Mouse (Mus musculus): ENCODE measurements around the gene Gm33543.

The Gm33543 gene

DNA sequence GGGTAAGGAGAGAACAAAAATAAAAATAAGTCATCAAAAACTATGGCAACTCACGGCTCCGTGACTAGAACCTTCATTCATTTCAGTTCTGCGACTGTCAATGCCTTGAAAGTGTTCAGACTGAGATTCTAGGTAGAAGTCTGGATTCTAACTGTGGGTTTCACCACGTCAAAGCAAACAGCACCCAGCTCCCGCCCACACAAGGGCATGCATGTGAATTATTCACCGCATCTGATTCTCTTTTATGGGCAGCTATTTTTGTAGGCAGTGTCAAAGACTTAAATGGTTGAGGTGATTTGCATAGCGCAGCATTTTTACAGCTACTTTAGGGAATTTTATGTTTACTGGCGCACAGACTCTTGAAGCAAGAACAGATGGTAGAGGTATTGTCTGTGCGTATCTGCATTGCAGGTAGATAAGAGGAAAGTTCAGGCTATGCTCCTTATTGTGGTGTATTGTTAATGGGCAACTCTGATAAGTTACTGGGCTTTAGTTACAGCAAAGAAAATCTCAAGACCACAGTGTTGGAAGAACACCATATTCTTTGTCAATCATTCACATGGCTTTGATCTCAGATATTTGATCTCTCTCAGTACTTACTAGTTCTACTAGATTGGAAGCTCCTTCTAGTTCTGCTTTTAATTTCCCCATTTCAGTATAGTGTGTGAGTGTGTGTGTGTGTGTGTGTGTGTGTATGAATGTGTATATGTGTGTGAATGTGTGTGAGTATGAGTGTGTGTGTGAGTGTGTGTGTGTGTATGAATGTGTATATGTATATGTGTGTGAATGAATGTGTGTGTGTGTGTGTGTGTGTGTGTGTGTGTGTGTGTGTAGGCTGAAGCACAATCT, at the start of gene Gm33543:
TSS of gene Gm33543 (minus strand) at position 142 of the 849 bp plus-strand sequence.
- no peak for DNase-seq (ENCODE audit: low spot score in 2 of 2)

DNA sequence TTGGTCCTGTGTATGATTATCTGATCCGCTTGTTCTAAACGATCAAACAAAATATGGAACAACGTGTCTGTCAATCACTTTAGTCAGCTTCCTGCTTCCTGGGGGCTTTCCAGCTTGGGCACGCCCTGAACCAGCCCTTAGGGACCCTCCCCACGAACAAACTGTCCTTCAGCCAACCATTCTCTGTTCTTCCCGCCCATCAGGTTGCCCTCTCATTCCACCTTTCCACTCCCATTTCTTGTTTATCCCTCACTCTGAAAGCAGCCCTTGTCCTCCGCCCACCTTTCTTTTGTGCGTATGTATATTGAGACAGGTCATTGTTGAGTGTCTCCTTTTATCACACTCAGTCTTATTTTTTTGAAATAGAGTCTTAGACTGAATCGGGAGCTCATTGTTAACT, 49.4 kb upstream of the Gm33543 start:
- no peak for DNase-seq (ENCODE audit: low spot score in 2 of 2)

DNA sequence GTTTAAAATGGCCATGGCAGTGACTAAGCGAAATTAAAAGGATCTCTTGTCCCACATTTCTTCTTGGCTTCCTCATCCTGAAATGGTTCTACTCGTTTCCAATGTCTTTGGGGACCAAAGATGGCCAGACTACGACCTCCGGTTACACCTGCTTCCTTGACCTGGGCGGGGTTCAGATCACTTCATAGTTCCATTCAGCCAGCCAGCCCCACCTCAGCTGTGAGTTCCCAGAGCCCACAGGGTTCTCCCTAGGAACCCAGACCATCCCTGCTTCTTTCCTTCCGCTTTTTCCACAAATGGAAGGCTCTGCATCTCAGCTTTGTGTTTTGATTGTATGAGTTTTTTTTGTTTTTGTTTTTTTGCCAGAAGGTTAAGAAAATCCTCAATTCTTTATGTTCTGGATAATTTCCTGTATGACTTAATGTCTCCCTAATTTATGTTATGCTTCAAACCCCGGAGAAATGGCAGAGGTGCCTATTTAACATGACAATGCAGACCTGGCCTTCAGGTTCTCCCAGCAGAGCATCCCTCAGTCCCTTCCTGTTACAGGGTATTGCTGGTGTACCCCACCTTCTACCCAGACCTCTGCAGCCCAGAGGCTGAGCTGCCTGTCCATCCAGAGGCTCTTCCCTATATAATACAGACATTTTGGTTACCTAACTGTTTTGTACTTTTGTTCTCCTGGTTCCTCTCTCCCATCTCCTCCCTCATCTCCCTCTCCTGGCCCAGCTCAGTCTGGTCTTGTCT, 48.7 kb upstream of the Gm33543 start:
- no peak for DNase-seq (ENCODE audit: low spot score in 2 of 2)

DNA sequence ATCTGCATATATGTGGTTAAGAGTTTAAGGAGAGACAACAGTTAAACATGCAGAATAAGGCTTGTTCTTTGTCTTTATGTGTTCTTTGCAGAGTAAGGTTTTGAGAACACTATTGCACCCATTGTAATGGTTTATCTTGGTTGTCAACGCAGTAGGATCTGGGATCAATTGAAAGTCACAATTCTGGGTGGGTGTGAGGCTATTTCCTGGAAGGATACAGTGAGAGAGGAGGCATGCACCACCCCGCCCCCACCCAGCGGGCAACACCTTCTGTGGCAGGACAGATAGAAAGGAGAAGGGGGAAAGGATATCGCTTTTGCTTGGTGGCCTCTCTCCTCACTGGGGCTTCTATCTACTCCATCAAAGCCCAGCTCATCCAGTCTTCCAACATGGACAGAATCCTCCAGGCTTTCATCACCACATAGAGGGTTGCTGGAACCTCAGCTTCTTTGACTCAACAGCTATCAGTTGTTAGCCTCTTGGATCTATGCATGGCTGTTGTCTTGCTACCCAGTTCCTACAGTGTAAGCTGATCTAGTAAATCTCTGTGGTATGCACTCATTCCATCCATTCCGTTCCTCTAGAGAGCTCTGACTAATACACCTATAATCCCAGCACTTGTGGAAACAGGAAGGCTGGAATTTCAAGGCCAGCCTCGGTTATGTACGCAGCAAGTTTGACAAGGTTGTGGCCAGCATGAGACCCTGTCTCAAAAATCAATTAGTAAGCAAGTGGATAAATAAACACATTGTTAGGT, 41.2 kb upstream of the Gm33543 start:
- DNase-seq (ENCODE audit: low spot score in 2 of 2) = no peak

DNA sequence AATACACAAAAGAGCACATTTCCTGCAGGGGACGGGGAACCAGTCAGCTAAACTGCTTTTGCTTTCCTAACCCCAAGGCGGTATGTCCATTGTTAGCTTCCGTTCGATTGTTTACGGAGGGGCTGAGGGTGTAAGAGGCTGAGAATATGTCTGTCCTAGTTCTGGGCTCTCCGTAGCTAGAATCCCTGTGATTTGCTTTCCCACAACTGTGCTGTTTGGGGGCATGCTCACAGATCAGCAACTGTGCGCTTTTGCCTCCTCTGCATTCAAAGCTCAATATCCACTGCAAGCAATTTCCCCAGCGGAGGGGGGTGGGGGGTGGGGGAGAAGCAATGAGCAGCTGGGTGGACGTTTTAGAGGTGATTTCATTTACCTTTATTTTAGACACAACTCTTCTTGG, 39.3 kb upstream of the Gm33543 start:
- no peak for DNase-seq (ENCODE audit: low spot score in 2 of 2)

DNA sequence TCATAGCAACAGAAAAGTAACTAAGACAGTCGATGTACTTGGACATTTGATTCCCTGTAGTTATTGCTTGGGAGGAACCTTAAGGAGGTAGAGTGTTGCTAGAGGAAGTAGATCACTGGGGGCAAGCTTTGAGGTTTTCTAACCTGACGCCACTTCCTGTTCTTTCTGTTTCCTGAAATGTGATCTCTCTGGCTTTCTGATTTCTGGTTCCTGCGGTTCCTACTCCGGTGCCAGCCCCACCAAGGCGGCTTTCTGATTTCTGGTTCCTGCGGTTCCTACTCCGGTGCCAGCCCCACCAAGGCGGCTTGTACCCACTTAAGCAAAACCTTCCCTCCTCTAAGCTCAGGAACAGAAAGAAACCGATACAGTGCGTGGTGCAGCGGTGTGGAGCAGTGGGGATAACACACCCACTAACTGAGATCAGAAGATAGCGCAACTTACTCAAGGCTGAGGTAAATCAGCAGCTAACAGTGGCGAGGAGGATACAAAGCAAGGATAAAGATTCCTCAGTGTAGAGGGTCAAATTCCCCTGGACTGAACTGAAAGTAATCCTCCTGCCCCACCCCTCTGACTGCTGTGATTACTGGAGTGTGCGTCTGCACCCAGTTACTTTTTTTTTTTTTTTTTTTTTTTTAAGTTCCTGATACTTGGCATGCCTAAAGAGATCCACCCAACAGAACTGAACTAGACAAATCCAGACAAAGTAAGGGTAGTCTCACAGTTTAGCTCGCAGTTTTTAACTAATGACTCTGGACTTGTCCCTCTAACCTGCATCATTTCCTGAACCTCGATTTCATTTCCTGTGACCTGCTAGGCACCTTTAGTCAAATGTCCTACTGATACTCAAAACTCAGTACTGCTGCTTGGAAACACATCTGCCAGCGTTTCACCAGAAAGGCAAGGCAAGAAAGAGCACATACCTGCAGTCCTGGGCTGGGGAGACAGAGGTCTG, 37.5 kb upstream of the Gm33543 start:
- DNase-seq (ENCODE audit: low spot score in 2 of 2) = no peak

DNA sequence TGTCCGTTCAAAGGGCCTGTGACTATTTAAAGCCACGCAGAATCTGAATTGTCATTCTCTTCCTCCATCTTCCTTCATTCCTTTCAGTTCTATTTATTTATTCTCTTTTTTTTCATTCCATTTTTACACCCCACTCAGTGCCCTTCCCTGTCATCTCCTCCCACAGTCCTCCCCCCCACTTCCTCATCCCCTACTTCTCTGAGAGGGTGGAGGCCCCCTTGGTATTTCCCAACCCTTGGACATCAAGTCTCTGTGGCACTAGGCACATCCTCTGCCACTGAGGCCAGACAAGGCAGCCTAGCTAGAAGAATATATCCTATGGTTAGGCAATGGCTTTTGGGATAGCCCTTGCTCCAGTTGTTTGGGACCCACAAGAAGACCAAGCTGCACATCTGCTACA, 28.1 kb upstream of the Gm33543 start:
- no peak for DNase-seq (ENCODE audit: low spot score in 2 of 2)

DNA sequence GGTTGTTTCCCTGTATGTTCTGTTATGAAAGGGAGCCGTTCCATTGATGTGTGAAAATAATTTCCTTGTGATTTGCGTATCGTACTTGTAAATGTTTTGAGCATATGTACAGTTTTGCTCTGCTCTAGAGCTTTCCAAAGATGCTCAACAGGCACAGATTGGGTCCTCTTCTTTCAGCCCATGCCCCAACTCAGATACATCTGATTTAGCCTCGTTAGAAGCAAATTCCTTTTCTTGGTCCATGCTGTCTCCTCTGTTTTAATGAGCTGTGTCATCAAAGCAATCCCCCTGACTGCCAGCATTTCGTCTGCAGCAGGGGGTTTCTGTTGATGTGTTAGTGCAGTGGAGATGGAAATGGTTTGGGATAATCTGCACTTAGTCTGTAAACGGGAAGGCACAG, 25.6 kb upstream of the Gm33543 start:
- DNase-seq (ENCODE audit: low spot score in 2 of 2) = no peak

DNA sequence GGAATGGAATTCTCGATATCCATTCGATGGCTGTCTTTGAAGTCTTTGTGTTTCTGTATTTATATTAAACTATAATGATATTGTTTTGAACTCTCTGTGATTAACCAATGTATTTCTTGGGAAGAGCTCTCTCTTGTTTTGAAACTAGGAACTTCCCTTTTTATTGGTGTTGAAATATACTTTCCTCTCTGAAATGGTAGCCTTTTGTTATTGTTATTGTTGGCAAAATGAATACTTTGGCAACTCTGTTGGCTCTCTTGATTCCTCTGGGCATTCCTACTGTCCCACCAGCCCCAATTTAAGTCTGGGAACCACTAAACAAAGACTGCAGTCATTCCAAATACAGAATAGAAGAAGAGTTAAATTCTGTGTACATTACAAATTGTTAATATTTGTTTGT, 24.9 kb upstream of the Gm33543 start:
- no peak for DNase-seq (ENCODE audit: low spot score in 2 of 2)

DNA sequence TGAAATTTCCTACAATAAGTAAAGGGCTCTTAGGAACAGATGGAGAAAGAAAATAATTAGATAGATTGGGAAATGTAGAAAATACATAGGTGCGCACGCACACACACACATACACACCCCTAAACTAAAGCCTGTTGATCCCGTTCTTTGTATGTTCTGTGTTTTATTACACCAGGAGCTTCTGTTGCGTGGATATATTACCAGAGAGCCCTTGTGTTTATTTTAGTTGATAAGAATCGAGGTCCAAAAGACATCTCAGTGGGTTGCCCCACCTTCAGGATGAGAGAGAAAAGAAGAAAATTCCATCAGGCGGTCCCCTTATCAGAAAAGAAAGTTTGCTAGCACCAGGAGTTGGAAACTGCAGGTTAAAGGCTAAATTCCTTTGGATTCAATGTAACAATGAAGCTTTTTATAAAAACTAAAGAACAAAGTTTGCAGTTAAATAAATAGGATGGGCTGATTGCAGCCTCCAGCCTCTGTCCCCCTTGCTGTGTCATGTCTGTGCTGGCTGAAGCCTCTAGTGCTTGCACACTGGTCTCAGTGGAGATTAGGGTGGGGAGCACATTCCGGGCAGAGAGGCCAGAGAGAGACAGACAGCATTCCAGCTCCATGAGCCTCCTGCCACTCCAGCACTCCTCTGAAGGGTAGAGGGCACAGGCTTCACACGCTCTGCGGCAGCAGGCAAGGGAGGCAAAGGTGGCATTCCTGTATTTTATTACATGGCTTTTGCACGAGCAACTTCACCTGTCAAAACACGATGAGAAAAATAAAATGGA, 21.8 kb upstream of the Gm33543 start:
- no peak for DNase-seq (ENCODE audit: low spot score in 2 of 2)

DNA sequence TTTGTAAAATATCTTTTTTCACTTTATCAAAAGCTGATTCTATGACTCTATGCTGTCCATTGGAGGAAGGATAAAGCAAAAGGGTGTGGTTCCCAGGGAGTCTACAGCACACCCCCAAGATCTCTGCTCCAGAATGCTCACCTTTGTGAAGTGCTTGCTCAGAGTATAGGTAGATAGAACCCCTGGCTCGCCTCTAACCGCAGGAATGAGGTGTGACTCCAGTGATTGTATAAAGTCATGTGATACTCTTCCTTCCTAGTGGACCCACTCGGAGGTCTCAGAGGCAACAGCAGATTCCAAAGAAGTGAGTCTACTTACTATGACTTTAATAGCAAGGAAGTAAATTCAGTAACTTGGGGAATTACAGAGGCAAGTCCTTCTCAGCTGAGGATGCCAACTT, 19.9 kb upstream of the Gm33543 start:
- DNase-seq (ENCODE audit: low spot score in 2 of 2) = no peak

DNA sequence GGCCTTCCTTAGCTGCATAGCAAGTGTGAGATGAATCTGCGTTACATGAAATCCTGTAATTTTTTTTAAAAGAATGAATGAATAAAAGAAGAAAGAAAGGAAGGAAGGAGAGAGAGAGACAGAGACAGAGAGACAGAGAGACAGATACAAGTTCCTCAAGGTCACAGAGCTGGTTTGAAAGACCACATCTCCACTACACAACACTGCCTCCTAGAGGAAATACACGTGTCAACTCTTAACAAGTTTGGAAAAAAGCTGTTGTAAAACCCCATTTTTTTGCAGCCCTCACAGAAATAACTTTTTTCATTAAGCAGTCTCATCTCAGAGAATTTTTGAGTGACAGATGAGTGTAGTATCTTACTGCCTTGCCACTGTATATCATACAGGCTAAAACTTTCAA, 15.4 kb upstream of the Gm33543 start:
- DNase-seq (ENCODE audit: low spot score in 2 of 2) = no peak

DNA sequence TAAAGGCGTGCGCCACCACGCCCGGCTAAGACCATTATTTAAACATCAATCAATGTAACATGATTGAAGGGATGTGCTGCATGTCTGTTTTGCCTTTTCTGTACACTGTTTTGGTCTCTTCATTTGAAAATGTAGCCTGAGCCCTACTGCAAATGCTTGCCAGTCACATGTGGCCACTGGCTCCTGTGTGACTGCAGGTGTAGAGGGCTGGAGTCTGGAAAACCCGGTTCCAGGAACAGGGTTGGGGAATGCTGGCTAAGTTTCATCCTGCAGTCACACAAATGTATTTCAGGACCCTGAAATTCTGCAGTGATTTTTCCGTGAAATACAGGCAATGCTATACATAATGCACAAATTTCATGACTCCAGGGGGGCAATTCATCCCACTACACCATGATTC, 12.7 kb upstream of the Gm33543 start:
- no peak for DNase-seq (ENCODE audit: low spot score in 2 of 2)

DNA sequence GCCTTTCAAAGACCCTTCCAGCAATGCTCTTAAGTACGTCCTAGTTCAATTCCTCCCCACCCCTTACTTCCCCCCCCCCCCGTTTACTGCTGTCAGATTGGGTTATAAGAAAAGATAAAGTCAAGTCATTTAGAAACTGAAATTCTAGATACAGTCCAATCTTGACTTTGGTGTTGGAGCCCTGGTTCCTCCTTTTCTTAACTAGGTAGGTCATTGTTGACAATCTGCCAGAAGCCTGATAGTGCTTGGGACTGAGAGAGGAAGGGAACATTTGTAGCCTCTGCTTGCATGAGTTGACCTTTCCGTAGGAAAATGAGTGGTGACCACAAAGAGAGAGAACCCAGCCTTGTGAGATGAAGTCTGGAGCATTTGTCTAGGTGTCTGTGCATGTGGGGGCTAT, 7.8 kb upstream of the Gm33543 start:
- no peak for DNase-seq (ENCODE audit: low spot score in 2 of 2)

DNA sequence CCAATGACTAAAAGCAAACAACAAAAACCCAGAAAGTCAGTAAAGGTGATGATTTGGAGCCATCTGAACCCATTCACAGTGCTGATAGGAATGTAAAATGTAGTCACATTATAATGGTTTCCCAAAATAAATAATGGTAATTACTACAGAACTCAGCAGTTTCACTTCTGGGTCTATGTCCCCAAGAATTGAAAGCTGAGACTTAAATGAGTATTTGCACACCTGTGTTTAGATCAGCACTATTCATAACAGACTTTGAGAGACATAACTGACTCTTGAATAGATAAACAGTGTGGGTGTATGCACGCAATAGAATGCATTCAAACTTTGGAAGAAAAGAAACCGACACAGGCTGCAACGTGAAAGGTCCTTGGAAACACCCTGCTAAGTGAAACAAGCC, 4.0 kb upstream of the Gm33543 start:
- no peak for DNase-seq (ENCODE audit: low spot score in 2 of 2)

DNA sequence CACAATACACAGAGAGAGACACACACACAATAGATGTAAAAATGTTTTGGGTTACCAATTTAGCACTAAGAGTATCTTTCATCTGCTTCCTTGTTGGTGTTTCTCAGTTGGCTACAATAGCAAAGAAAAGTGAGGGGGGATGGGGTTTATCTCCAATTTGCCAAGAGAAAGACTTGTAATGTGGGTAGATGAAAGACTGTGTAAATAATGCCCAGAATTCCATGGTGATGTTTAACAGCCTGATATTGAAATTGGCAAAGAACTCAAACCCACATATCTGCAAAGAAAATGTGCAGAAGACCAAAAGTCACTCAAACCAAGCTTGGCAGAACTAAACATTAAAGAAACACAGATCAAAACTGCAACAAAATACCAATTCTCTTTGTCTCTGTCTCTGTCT, 3.6 kb upstream of the Gm33543 start:
- no peak for DNase-seq (ENCODE audit: low spot score in 2 of 2)

DNA sequence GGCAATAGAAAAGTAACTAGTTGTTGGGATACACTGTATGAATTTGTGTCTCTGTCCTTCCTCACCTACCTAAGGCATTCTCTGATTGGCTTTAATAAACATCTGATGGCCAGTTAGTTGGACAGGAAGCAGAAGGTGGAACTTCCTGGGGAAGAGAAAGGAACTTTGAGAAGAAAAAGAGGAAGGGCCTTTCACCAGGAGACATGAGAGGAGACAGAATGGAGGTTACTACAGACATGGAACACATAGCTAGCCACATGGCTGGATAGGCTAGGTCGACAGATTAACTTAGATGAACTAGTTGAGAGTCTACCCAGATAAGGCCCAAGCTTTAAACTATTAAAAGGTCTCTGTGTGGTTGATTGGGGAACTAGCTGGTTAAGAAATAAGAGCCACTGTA, 1.1 kb upstream of the Gm33543 start:
- no peak for DNase-seq (ENCODE audit: low spot score in 2 of 2)

DNA sequence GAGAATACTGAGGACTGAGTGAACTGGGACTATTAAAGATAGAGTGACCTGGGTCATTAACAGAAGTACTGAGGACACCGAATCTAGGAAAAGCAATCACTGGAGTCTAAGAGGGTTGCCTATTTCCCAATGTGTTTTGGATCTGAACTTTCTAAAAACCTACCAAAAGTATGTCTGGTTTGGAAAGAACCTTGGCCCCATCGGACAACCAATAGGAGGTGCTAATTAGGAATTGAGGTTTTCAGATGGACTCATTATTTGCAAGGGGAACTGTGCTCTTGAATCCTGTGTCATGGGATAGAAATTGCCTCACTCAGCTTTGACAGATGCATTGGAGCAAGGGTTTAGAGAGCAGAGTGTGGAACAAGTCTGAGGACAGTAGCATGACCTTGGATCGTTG, 1.5 kb downstream of the Gm33543 start:
- DNase-seq (ENCODE audit: low spot score in 2 of 2) = no peak

DNA sequence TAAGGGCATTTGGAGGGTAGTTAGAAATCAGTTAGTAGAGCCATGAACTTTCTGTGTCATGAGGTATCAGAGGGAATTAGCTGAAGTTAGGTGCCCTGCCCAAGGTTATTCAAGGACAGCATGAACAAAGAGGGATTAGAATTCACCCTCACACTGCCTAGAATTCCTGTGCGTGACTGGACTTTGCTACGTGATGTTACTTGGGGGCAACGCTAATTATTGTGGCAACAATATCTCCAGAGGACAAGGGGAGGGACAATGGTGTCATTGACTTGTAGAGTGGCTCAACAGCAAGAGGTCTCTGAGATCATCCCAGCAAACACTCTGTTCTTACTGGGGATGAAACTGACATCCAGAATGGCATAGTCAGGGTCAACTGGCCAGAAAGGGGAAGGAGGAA, 2.9 kb downstream of the Gm33543 start:
- DNase-seq (ENCODE audit: low spot score in 2 of 2) = no peak

DNA sequence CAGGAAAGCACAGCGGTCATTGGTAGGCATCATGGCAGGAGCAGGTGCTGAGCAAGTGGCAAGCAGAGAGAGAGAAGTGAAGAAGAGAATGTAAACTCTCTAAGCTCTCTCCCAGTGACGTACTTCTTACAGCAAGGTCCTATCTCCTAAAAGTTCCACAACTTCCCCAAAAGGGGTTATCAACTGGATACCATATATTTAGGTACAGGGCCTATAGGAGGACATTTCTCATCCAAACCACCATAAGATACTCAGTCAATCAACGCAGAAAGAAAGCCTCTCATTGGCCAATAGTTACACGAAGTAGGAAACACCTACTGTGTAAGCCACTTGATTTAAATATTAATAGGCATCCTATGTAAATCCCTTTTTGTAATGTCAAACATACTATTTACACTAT, 3.7 kb downstream of the Gm33543 start:
- DNase-seq (ENCODE audit: low spot score in 2 of 2) = no peak
